Mouse (Mus musculus): ENCODE data around the gene Acat2. TPM values are rescaled to one million over a fixed set of nuclear protein-coding genes. Genes with fewer than 3 reads are reported as not detected.
A peak's percentile ranks its signal among the peaks of the same experiment; 100 is the strongest.
"Not testable (repeated sequence)": the region's sequence is repeated elsewhere in the genome, so short reads cannot be mapped to it uniquely, and the experiment has no call there.

The Acat2 gene
- total RNA-seq, 2 experiments from 2014 or later, result 52.7 to 68.9 TPM

DNA sequence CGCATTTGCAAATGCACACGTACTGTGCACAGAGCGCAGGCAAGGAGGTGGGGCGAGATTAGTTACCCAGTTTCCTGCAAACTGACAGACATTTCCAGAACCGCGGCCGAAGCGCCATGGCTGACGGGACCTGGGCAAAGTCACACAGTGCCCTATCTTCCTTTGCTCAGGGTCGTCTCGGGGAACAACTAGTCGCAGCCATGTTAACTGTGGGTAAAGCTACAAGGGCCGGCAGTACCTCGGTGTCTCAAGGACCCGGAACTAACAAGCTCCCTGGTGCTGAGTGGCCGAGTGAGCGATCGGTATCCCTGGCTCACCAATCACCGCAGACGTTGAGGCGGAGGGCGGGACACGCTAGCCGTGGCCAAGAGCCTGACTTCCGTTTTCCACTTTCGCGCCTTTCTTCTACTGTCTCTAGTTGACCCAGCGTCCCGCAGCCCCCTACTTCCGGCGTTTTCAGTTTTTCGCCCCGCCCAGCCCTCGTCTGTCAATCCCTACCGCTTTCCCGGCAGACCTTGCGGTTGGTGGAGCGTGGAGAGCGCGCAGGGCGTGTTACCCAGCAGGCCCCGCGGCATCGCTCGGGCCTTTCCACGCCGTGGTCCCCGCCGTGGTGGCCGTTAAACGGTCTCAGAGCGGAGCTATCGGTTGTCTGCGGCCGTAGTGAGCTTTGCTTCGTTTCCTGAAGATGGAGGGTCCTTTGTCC lies 44.5 kb downstream of the Acat2 start, which contains the start of gene Mrpl18:
Mrpl18 (minus strand) TSS at position 465 of the 703 bp plus-strand sequence.
- intact Hi-C loops (cut with DNase I), result loop anchor here (2.0 to 5.0 kb wide), 2 partner anchors 45 to 76 kb away; partner anchors contain the start of genes Acat2 and Wtap
- peak; percentile 99 for DNase-seq (ENCODE audit: low spot score in 2 of 2)

DNA sequence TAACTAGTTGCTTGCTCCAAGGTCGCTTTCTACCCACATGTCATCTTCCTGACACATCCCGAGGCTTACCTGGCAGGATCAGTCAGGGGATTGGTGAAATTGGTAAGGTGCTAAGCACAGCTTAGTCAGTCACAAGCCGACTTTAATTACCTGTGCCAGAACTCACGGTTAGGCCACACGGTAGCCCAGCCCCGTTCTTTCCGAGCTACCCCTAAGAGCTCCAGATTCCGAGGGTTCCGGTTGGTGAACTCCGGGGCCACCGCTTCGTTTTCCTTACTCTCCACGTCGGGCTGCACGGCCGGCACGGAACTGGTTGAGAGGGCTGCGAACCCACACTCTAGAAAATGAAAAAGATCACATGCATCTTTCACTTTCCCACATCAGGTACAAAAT lies 45.1 kb downstream of the Acat2 start, which contains the start of gene Tcp1:
Tcp1 (plus strand) TSS at position 214 of the 393 bp plus-strand sequence.
- DNase-seq (ENCODE audit: low spot score in 2 of 2), result no peak

GRCm38 (mm10) chr17:12910391-12910790 lies 50.2 kb downstream of the Acat2 start:
- DNase-seq (ENCODE audit: low spot score in 2 of 2), result no peak
- intact Hi-C loops (cut with DNase I), result no loop called here

More for the DNA sequence above, 45.1 kb downstream of the Acat2 start, which contains the start of gene Tcp1:
- intact Hi-C loops (cut with DNase I), result loop anchor here (5.0 kb wide), 1 partner anchor 77 kb away; the partner anchor contains the start of gene Wtap

- intact Hi-C loops (cut with DNase I), result no loop called here
- DNase-seq (ENCODE audit: low spot score in 2 of 2), result no peak
These were observed 50.9 kb downstream of the Acat2 start, which contains the start of gene Pnldc1 for GRCm38 (mm10) chr17:12909361-12910280. TSS of gene Pnldc1 (minus strand) at chr17:12910230.

GRCm38 (mm10) chr17:12906436-12906835 lies 54.1 kb downstream of the Acat2 start:
- intact Hi-C loops (cut with DNase I), result no loop called here
- DNase-seq (ENCODE audit: low spot score in 2 of 2), result peak in 1 of 2 experiments; percentile 14

GRCm38 (mm10) chr17:12905810-12906209 lies 54.7 kb downstream of the Acat2 start:
- intact Hi-C loops (cut with DNase I), result no loop called here
- no peak for DNase-seq (ENCODE audit: low spot score in 2 of 2)

GRCm38 (mm10) chr17:12904349-12904748 lies 56.2 kb downstream of the Acat2 start:
- intact Hi-C loops (cut with DNase I), result no loop called here
- DNase-seq (ENCODE audit: low spot score in 2 of 2), result no peak

- DNase-seq (ENCODE audit: low spot score in 2 of 2), result no peak
- intact Hi-C loops (cut with DNase I), result no loop called here
These were observed 56.9 kb downstream of the Acat2 start for GRCm38 (mm10) chr17:12903372-12904333.

DNA sequence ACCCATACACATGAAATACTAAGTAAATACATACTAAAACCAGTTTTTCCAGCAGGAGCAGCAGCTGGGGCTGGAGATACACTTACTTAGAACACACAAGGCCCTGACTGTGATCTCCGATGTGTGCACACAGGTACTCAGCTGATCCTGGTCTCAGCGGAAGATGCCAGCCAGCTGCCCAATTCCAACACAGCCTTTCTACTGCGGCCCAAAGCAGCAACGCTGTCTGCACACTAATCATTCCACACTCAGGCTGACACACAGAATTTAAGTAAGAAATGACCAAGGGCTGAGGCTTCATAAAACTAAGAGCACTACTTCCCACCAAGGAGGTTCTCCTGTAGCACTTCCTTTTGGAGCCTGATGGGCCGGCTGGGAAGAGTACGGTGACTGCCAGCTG lies 58.3 kb downstream of the Acat2 start:
- DNase-seq (ENCODE audit: low spot score in 2 of 2), result no peak
- intact Hi-C loops (cut with DNase I), result no loop called here

GRCm38 (mm10) chr17:12898607-12899006 lies 61.9 kb downstream of the Acat2 start:
- intact Hi-C loops (cut with DNase I); DNase-seq (ENCODE audit: low spot score in 2 of 2): not testable (repeated sequence)

GRCm38 (mm10) chr17:12897674-12898073 lies 62.9 kb downstream of the Acat2 start:
- no peak for DNase-seq (ENCODE audit: low spot score in 2 of 2)
- intact Hi-C loops (cut with DNase I), result no loop called here

Other genes with a start within 250 kb of the Acat2 start
- gene Igf2r, start 191.1 kb downstream of the Acat2 start, total RNA-seq (2021), result 10 to 100 TPM; 27.0 to 27.7 TPM
- gene Mas1, start 92.6 kb downstream of the Acat2 start, total RNA-seq (2021), result 10 to 100 TPM; 27.4 to 35.8 TPM
- gene Mrgprh, start 84.7 kb downstream of the Acat2 start, total RNA-seq (2021), result under 1 TPM in 1 of 2 experiments, not detected in 1; 0.37 TPM
- gene Pnldc1, start 50.5 kb downstream of the Acat2 start, total RNA-seq (2021), result 1 to 10 TPM; 1.4 to 1.8 TPM
- 100 to 1,000 TPM; 193 to 198 TPM for gene Tcp1, start 45.0 kb downstream of the Acat2 start, total RNA-seq (2021)
- 10 to 100 TPM; 54.0 to 56.0 TPM for gene Mrpl18, start 44.4 kb downstream of the Acat2 start, total RNA-seq (2021)
- gene Acat3, start 20.1 kb downstream of the Acat2 start, total RNA-seq (2021), result 1 to 10 TPM; 3.9 to 4.3 TPM
- 10 to 100 TPM; 47.6 to 51.5 TPM for gene Wtap, start 33.4 kb upstream of the Acat2 start, total RNA-seq (2021)
- 100 to 1,000 TPM; 272 to 281 TPM for gene Sod2, start 46.1 kb upstream of the Acat2 start, total RNA-seq (2021)
- not detected for gene Gpr31b, start 91.5 kb upstream of the Acat2 start, total RNA-seq (2021)
- under 1 TPM; 0.20 to 0.47 TPM for gene Tcp10b, start 100.4 kb upstream of the Acat2 start, total RNA-seq (2021)
- gene Unc93a, start 171.1 kb upstream of the Acat2 start, total RNA-seq (2021), result under 1 TPM in 1 of 2 experiments, not detected in 1; 0.15 TPM

Measured in left cerebral cortex, postnatal 36 days (tissue).